Mouse (Mus musculus) thymus, postnatal 10 days (tissue): ENCODE measurements at regions not wholly inside any gene's neighbourhood (a gene's known extent, or its start where the extent isn't known, plus 50 kb on each side); places are given as distances from the start of the nearest gene placed in this dataset.

Experiments
- DNase-seq, 2 experiments: peaks; one replicate each; pipeline ENCODE4 v3.0.0; 2021; ENCODE audit warnings: low spot score in 2 of 2

DNA sequence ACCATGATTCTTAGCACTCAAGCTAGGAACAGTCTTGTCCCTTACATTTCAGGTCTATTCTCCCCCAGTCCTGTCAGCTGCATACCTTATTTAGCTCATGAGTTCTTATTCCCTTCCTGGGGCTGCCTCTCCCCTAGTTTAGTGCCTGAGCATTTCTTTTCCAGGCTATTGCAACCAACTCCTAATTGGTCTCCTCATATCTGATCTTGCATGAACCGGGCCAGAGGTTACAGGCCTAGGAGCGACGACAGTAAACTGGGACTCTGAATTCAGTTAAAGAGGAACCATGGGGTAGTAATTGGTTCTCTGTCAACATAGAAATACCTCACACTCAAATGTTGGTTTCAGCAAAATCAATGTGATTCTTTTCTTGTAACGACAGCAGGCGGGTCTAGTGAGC lies 195.9 kb downstream of the Kit start:
- DNase-seq = no peak

DNA sequence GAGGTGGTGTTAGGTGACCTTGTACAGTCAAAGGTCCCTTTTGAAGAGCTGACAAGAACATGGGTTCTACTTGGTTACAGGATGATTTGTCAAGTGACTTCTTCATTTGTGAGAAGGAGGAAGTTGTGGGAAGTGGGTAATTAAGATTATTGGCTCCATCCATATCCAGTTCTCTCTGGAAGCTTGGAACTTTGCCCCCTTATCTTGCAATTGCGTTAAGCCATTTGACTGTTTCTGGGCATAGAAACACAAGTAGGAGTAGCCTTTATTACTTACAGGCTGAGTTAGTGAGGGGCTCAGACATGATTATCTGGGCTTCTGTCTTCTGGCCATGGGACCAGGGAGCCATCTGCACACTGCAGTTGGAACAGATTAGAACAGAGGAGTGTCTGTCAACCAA lies 192.5 kb downstream of the Kit start:
- DNase-seq = no peak

DNA sequence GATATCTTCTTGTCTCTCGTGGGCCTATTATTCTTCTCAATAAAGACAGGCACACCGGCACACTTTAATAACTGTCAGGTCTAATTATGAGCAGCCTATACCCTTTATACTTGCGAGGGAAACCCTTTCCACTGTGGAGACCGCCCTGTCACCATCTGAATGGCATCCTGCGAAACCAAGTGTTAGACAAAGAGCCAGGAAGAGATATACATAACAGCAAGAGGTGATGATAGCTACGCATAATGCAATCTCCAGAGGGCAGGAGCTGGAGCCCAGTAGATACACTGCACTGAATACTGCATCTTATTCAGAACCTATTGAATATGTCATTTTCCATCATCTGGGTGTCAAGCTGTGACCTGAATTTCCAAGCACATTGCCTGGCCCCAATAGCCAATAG lies 187.7 kb downstream of the Kit start:
- DNase-seq = no peak

- no peak for DNase-seq
Observed at GRCm38 (mm10) chr5:75761459-75762310, 187.0 kb downstream of the Kit start.

DNA sequence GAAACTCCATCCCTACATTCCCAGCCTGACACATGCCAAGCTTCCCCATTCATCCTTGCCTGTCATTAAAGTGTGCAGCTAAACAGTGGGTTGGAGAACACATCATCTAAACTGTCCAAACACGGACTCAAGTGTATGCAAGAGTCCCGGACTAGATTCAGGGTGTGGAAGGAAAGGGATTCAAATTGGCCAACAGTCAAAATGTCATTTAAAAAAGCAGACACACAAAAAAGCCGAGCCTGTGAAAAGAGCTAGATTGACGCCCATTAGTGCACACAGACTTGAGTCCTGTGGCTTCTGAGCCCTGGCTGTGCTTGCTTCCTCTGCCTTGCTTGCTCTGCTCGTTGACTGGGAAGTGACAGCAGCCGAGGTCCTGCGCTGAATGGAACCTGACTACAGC lies 181.5 kb downstream of the Kit start:
- no peak for DNase-seq

DNA sequence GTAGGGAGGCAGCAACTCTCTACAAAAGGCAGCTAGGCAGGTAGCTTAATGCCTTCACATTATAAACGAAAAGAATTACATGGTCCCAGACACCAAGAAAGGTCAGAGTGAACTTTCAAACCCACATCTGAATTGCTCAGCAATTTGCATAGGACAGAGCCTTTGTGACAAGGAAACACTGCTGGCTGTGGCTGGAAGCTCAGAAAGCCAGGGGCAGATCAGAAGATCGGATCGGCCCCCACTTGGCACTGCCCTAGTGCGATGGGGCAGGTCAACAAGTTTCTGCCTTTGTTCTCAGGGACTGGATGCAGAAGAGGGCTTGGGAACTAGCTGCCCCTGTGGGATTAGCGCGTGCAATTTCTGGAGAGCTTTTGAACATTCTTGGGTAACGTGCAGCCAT lies 179.6 kb downstream of the Kit start:
- DNase-seq = no peak

DNA sequence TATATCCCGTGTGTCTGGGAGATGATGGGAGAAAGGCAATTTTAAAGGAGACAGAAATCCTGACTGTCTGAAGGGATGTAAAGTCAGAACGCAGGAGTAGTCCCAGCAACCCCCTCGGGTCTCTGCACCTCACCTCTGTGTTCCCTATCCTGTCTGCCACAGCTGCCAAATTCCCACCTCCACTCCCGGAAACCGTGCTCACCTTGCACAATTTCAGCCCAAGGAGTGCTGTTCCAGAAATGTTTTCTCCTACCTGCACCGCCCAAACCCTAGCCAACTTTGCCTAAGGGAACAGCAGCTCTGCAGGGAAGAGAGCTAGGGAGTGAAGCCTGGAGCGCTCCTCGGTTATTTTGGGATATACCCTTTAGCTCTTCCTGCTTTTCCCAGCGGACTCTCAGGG lies 170.6 kb downstream of the Kit start:
- DNase-seq = no peak

DNA sequence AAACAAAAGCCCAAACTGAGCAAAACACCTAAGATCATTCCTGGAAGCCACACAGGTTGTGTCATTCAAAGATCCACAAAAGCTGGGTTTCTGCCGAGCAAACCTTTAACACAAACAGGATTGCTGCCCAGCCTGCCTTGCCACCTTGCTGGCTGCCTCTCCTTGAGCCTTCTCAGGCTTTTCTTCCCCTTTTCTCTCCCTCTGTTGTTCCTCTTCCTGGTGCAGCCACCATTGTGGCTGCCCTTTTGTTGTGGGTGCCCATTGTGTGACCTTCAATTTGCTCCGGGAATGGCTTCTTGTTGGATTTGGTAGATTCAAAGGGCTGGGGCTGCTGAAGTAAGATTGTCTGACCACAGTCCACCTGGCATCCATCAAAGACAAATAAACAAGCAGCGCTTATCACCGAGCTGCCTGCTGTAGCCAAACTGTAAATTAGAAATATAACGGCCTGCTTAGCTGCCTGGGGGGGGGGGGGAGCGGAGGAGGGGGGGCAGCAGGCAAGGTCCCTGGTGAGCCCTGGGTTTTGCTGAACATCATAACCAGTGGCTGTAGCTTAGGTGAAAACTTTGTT lies 169.8 kb downstream of the Kit start:
- DNase-seq = no peak

DNA sequence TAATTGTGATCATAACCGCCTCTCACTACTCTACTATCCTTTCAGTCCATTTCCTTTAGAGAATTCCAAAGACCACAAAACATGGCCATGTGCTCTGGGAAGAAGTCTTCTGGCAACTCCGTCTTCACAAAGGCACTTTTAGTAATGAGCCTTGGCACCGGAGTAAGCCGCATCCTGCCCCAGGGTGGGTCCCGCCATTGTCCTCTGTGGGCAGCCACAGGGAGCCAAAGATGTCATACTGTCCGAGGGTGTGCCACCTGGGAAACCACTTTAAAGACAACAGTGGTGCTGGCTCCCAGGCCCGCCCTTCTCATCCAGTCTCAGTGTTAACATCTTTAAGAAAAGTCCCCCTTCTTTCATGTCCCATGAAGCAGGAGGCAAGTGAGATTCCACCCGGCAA lies 164.6 kb downstream of the Kit start:
- DNase-seq = no peak

GRCm38 (mm10) chr5:75738445-75738844 lies 163.7 kb downstream of the Kit start:
- DNase-seq = no peak

- DNase-seq = no peak
Observed at GRCm38 (mm10) chr5:75737752-75738151, 163.0 kb downstream of the Kit start.

DNA sequence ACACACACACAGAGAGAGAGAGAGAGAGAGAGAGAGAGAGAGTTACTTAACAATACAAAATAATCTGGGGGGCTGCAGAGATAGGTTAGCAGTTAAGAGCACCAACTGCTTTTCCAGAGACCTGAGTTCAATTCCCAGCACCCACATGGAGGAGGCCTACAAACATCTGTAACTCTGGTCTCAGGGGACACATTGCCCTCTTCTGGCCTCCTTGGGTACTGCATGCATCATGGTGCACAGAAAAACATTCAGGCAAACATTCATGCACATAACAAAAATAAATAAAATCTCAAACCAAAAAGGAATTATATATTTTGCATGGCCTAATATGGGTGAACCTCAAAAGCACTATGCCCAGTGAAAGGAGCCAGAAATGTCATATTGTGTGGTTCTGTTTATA lies 161.6 kb downstream of the Kit start:
- peak; percentile 19 to 44 for DNase-seq

DNA sequence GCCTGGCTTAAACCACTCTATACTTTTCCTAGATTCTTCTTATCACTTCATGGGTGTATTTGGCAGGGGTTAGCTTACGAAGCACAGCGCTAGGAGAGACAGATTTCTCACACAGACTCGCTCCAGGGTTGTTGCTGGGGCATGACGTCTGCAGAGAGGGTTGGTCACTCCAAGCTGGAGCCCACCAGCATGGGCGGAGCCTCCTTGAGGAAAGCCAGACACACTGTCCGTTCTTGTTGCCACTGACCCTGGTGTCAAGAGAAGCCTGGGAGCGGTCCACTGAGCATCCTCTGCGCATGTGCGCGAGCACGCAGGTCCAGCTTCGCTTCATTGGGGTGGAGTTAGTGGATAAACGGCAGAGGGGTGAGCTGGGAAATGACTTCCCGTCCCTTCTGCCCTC lies 159.8 kb downstream of the Kit start:
- no peak for DNase-seq

DNA sequence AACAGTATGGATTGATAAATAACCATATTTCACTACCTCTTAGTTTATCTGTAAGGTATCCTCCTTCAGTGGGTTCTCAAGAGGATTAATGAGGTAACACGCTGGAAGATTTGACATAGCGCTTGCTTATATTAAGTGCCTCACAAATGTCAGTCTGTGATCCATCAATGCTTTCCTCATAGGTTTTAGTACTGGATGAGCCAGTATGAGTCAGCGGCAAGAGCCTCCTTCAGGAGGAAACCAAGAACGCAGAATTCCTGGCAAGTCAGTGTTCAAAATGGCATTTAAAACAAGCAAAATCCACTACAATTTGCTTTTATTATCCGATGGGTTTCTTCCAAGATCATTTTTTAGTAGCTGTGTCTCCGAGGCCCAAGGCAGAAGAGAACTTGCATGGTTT lies 159.3 kb downstream of the Kit start:
- DNase-seq = no peak

- DNase-seq = no peak
Observed at GRCm38 (mm10) chr5:75731236-75731635, 156.5 kb downstream of the Kit start.

- DNase-seq = peak; percentile 61 to 64
Observed at GRCm38 (mm10) chr5:75730698-75731097, 156.0 kb downstream of the Kit start.

DNA sequence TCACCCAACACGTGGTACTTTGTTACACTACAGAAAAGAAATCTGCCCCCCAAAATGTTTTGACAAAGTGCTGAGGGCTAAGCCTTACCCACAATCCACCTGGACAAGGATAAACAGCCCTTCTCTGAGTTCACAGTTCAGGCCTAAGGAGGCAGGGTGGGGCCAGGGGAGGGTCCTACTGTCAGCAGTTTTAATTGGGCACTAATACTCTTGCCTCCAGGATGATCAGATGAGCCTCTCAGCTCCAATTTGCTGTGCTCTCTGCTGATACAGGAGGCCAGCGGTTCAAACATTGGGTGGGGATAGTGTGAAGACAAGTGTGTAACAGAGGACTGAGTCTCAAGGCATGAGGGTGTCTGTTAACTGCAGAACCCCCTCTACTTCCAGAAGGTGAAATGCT lies 146.6 kb downstream of the Kit start:
- DNase-seq = no peak

GRCm38 (mm10) chr5:75720091-75720940 lies 145.6 kb downstream of the Kit start:
- no peak for DNase-seq

DNA sequence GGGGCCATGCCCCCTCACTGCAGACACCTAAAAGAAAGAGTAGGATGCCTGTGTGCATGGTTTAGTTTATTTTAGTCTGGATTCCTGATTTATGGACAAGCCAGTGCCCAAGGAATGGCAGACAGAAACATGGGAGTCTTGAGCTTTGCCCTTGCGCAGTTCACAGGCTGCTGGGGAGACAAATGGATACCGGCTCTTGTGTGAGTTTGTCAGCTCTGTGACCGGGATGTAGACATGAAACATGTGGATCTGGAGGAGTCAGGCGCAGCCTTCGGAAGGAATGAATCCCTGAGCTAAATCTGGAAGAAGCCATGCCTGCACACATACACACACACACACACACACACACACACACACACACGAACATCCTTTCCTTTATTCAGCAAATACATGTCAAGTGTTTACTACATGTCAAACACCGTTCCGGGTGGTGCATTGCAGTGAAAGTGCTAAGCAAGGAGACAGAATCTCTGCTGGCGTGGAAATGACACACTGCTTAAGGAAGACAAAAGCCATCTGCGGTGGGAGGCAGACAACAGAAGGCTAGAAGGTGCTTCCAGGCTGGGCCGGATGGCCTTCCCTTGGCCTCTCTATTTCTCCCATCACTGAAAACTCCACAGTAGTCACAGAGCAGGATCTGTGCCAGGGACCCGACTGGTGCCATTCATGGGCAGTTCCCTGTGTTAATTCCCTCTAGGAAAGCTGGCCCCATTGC lies 144.0 kb downstream of the Kit start:
- no peak for DNase-seq
